Mouse (Mus musculus) liver, postnatal 0 days (tissue): ENCODE data around the gene Gkn2. TPM values are rescaled to one million over a fixed set of nuclear protein-coding genes. Genes with fewer than 3 reads are reported as not detected.
A peak's percentile ranks its signal among the peaks of the same experiment; 100 is the strongest.

Experiments
- ATAC-seq: fragments of 200-750 bp; cut with Nextera tagmentation; 2 replicates; pipeline ENCODE4 v1.8.0; 2017; ENCODE audit warnings: mild to moderate bottlenecking, moderate library complexity
- DNase-seq: peaks from one replicate; pipeline ENCODE4 v3.0.0-alpha.2; 2016
- H3K27ac ChIP-seq: fragments of 300-500 bp; sonication (generic); 2 replicates; pipeline ENCODE4 v1.5.1; 2014; ENCODE audit warnings: antibody characterized with exemption, moderate library complexity, mild to moderate bottlenecking, low read depth
- H3K27me3 ChIP-seq: fragments of 300-500 bp; sonication (generic); 2 replicates; pipeline ENCODE4 v1.6.1; 2014; ENCODE audit warnings: low read length, control low read depth, mixed read lengths; ENCODE audit not compliant: insufficient read depth
- H3K36me3 ChIP-seq: fragments of 300-500 bp; sonication (generic); replicated peaks from 2 replicates; pipeline ENCODE4 v1.6.1; 2014; ENCODE audit warnings: mild to moderate bottlenecking, control low read depth, low read length, moderate library complexity, mixed read lengths; ENCODE audit not compliant: insufficient read depth
- H3K4me1 ChIP-seq: fragments of 300-500 bp; sonication (generic); 2 replicates; pipeline ENCODE4 v1.6.1; 2014; ENCODE audit warnings: antibody characterized with exemption, mild to moderate bottlenecking, control low read depth; ENCODE audit not compliant: insufficient read depth
- H3K4me2 ChIP-seq: fragments of 300-500 bp; sonication (generic); 2 replicates; pipeline ENCODE4 v1.6.1; 2014; ENCODE audit warnings: low read depth, mild to moderate bottlenecking, low read length, moderate library complexity, mixed read lengths
- H3K4me3 ChIP-seq: fragments of 300-500 bp; sonication (generic); 2 replicates; pipeline ENCODE4 v1.5.1; 2014; ENCODE audit warnings: low read depth, low read length
- H3K9ac ChIP-seq: fragments of 300-500 bp; sonication (generic); replicated peaks from 2 replicates; pipeline ENCODE4 v1.6.1; 2014; ENCODE audit warnings: mild to moderate bottlenecking, moderate library complexity
- H3K9me3 ChIP-seq: fragments of 300-500 bp; sonication (generic); 2 replicates; pipeline ENCODE4 v1.6.1; 2016; ENCODE audit warnings: mild to moderate bottlenecking, control low read depth, low read length, mixed read lengths
- CTCF ChIP-seq: sonication (generic); IDR thresholded peaks from 2 replicates; pipeline ENCODE4 v1.5.1; 2016; ENCODE audit warnings: antibody characterized with exemption, low read depth
- EP300 ChIP-seq: IDR thresholded peaks from 2 replicates; pipeline ENCODE4 v1.6.1; 2016; ENCODE audit warnings: antibody characterized with exemption, low read depth, mild to moderate bottlenecking
- WGBS: fragments of 180-500 bp; shearing (Covaris S2); extraction: QIAGEN DNeasy Blood & Tissue Kit; methylation state at CpG from one replicate; pipeline ENCODE4 v1.1.7; 2014; ENCODE audit not compliant: insufficient replicate concordance; 5-methylcytosine and 5-hydroxymethylcytosine counted together
- polyA plus RNA-seq: library from polyadenylated mRNA; unstranded; fragments of >200 nt; fragmentation: Nextera tagmentation; extraction: Ambion mirVana; gene quantifications from 2 replicates; pipeline ENCODE4 v1.2.1, GENCODE M21; 2015

Gkn2 gene
- polyA plus RNA-seq, 1 experiment from 2014 or later: not detected

GRCm38 (mm10) chr6:87384761-87385160 is 11.6 kb downstream of the Gkn2 start:
- H3K27me3 ChIP-seq: 0 out of 2 replicates have a peak, but pooled peaks cover 6% of the 10 kb centered on the region

GRCm38 (mm10) chr6:87386203-87386602 is 13.0 kb downstream of the Gkn2 start:
- H3K27ac ChIP-seq: no peak overlapping the region
- 15% methylated on average over 7 of the region's 7 CpGs for WGBS
- no peak overlapping the region for H3K4me2 ChIP-seq
- H3K27me3 ChIP-seq: 0 out of 2 replicates have a peak, but pooled peaks cover 6% of the 10 kb centered on the region
- no peak overlapping the region for H3K9ac ChIP-seq
- ATAC-seq (no peak), DNase-seq (peak; percentile 70)
- no peak for TF ChIP-seq EP300
- TF ChIP-seq CTCF: peak; percentile 89
- no peak overlapping the region for H3K4me3 ChIP-seq
- peaks cover 14% of the 10 kb centered on the region for H3K4me1 ChIP-seq
- H3K36me3 ChIP-seq: no peaks in the 10 kb centered on the region
- no peaks in the 10 kb centered on the region for H3K9me3 ChIP-seq

More at GRCm38 (mm10) chr6:87384761-87385160, 11.6 kb downstream of the Gkn2 start:
- WGBS: 42% methylated on average over 6 of the region's 6 CpGs
- H3K4me3 ChIP-seq: no peak overlapping the region
- no peak for ATAC-seq
- H3K4me2 ChIP-seq: peak overlapping the region; percentile 63
- H3K9me3 ChIP-seq: no peaks in the 10 kb centered on the region
- H3K27ac ChIP-seq: no peak overlapping the region
- no peaks in the 10 kb centered on the region for H3K36me3 ChIP-seq
- no peak for TF ChIP-seq EP300
- no peak for TF ChIP-seq CTCF
- DNase-seq: no peak
- H3K4me1 ChIP-seq: peaks cover 10% of the 10 kb centered on the region; the same call in 1 of the 2 replicates
- no peak overlapping the region for H3K9ac ChIP-seq

- Histone ChIP-seq H3K4me3 (no peak overlapping the region), H3K4me1 (peaks cover 14% of the 10 kb centered on the region), H3K4me2 (no peak overlapping the region), H3K27me3 (0 out of 2 replicates have a peak, but pooled peaks cover 6% of the 10 kb centered on the region), H3K9ac (no peak overlapping the region), H3K27ac (no peak overlapping the region), H3K36me3 (no peaks in the 10 kb centered on the region), H3K9me3 (no peaks in the 10 kb centered on the region)
- no peak for TF ChIP-seq EP300
- no peak for TF ChIP-seq CTCF
- 74% methylated on average over 10 of the region's 10 CpGs for WGBS
- DNase-seq (no peak), ATAC-seq (no peak)
These were observed 13.5 kb downstream of the Gkn2 start for GRCm38 (mm10) chr6:87386681-87387080.

- Histone ChIP-seq H3K36me3 (no peaks in the 10 kb centered on the region), H3K4me1 (peaks cover 22% of the 10 kb centered on the region), H3K27me3 (no peaks in the 10 kb centered on the region), H3K9me3 (no peaks in the 10 kb centered on the region), H3K4me3 (no peak within 1 kb of the TSS), H3K4me2 (no peak within 1 kb of the TSS), H3K9ac (no peak within 1 kb of the TSS), H3K27ac (no peak within 1 kb of the TSS)
- no peak for TF ChIP-seq CTCF
- TF ChIP-seq EP300: no peak
- ATAC-seq: no peak
- WGBS: 36% methylated on average over 7 of the region's 7 CpGs
- DNase-seq: no peak
These were observed 15.7 kb downstream of the Gkn2 start, which contains the start of gene Gkn3 for GRCm38 (mm10) chr6:87388877-87389276. TSS of gene Gkn3 (minus strand) at chr6:87388935.

- H3K27me3 ChIP-seq: no peaks in the 10 kb centered on the region
- 30% methylated on average over 5 of the region's 5 CpGs for WGBS
- no peak for DNase-seq
- H3K27ac ChIP-seq: no peak overlapping the region
- no peak overlapping the region for H3K4me3 ChIP-seq
- H3K9ac ChIP-seq: no peak overlapping the region
- no peaks in the 10 kb centered on the region for H3K9me3 ChIP-seq
- no peak for ATAC-seq
- peaks cover 20% of the 10 kb centered on the region for H3K4me1 ChIP-seq
- no peaks in the 10 kb centered on the region for H3K36me3 ChIP-seq
- no peak overlapping the region for H3K4me2 ChIP-seq
- TF ChIP-seq CTCF (no peak), EP300 (no peak; the same call in 1 of the 2 replicates)
These were observed 16.4 kb downstream of the Gkn2 start for GRCm38 (mm10) chr6:87389455-87389989.

DNA sequence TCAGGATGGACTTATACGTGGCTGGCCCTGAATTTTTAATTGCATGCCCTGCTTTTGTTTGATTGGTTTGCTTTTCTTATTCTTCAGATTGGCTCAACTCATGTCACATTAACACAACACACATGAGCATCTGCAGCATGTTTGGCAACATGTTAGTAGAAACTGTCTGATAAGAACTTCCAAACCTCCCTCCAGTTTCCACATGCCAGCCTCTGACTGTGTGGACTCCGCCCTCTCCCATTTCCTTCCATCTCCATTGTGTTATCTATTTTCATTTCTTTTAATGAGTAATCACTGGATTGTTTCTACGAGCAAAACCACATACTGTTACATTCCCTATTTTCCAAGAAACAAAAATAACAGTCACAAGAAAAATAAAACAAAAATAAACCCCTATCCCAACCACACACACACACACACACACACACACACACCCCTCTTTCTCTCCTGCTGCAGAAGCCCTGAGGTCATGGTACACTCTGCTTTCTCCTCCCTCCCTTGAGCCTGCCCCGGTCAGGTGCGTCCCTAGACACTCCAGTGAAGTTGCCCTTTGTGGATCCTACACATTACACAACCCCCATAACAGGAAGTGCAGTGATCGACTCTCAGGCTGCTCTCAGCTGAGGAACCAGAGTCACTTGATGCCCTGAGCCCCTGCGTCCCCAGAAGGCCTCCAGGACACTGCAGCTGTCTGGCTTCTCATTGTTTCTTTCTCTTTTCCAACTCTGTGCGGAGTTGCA is 20.5 kb downstream of the Gkn2 start:
- no peak overlapping the region for H3K9ac ChIP-seq

More for the DNA sequence above, 20.5 kb downstream of the Gkn2 start:
- ATAC-seq (peak; percentile 86), DNase-seq (peak; percentile 32)
- Histone ChIP-seq H3K27ac (no peak overlapping the region), H3K4me2 (no peak overlapping the region), H3K9me3 (no peaks in the 10 kb centered on the region), H3K4me1 (peaks cover 20% of the 10 kb centered on the region), H3K27me3 (no peaks in the 10 kb centered on the region), H3K36me3 (no peaks in the 10 kb centered on the region), H3K4me3 (no peak overlapping the region)
- TF ChIP-seq CTCF (no peak), EP300 (no peak)
- 34% methylated on average over 8 of the region's 8 CpGs for WGBS
